Comparison of ENCODE assay signal across 13 mouse cellular contexts in genomic region chr11:82847571-82848000, GRCm38 (mm10). TPM values are rescaled to one million over a fixed set of nuclear protein-coding genes. Genes with fewer than 3 reads are reported as not detected.
A peak's percentile ranks its signal among the peaks of the same experiment; 100 is the strongest.
DNase-seq lines count a peak whose midpoint lies in the region; ATAC-seq and TF ChIP-seq lines count a peak whose summit lies in the region.
"Had no signal": no experiment of that assay in that cellular context is flagged by ENCODE, and none has a peak within 500 bp of the region (broad histone marks: within the 10 kb centered on the region; RNA-seq: fewer than 3 reads in every experiment).

No protein-coding gene starts in this region.

- no peak for ATAC-seq in forebrain, embryonic 14.5 days
- no peak for ATAC-seq in forebrain, postnatal 0 days
- ATAC-seq in limb, embryonic 12.5 days (ENCODE audit: insufficient number of reproducible peaks, insufficient read depth, low FRiP score, low TSS enrichment, low read depth), result no peak
- peak; percentile 40; the same call in 1 of the 2 replicates for ATAC-seq in stomach, embryonic 14.5 days (ENCODE audit: insufficient number of reproducible peaks, insufficient read depth, low FRiP score, low read depth)

- H3K27ac ChIP-seq in forebrain, embryonic 14.5 days (ENCODE audit: low read depth, low read length), result no peak overlapping the region
- no peak overlapping the region for H3K27ac ChIP-seq in forebrain, postnatal 0 days (ENCODE audit: low read depth, low read length)
- peak overlapping the region; percentile 56 for H3K27ac ChIP-seq in limb, embryonic 12.5 days
- H3K27ac ChIP-seq in limb, embryonic 10.5 days, result no peak overlapping the region
- no peak overlapping the region for H3K27ac ChIP-seq in stomach, embryonic 14.5 days (ENCODE audit: low read length)
- no peak overlapping the region for H3K27ac ChIP-seq in cerebellum, adult 2 months (ENCODE audit: insufficient read depth, low read length)
- H3K27ac ChIP-seq: embryonic facial prominence, embryonic 13.5 days; hindbrain, embryonic 15.5 days had no signal

- WGBS in forebrain, embryonic 14.5 days, result 5% methylated on average over 6 of the region's 6 CpGs
- WGBS in forebrain, postnatal 0 days, result 16% methylated on average over 6 of the region's 6 CpGs
- 41% methylated on average over 6 of the region's 6 CpGs for WGBS in limb, embryonic 12.5 days
- WGBS in limb, embryonic 10.5 days, result 55% methylated on average over 6 of the region's 6 CpGs
- WGBS in stomach, embryonic 14.5 days, result 66% methylated on average over 6 of the region's 6 CpGs
- WGBS in cerebellum, adult 2 months, result 44% methylated on average over 6 of the region's 6 CpGs

- no peaks in the 10 kb centered on the region for H3K27me3 ChIP-seq in forebrain, embryonic 14.5 days (replicated peaks; ENCODE audit: control insufficient read depth, insufficient read depth, low read length)
- no peaks in the 10 kb centered on the region for H3K27me3 ChIP-seq in forebrain, postnatal 0 days (ENCODE audit: insufficient read depth, low read length)
- H3K27me3 ChIP-seq in limb, embryonic 12.5 days, result peaks cover 4% of the 10 kb centered on the region; the same call in 1 of the 2 replicates
- H3K27me3 ChIP-seq in limb, embryonic 10.5 days (ENCODE audit: low read depth, poor library complexity, severe bottlenecking), result peaks cover 11% of the 10 kb centered on the region; the same call in 1 of the 2 replicates
- no peaks in the 10 kb centered on the region for H3K27me3 ChIP-seq in stomach, embryonic 14.5 days (ENCODE audit: control insufficient read depth, insufficient read depth, low read length)
- no peaks in the 10 kb centered on the region for H3K27me3 ChIP-seq in cerebellum, adult 2 months (ENCODE audit: control insufficient read depth, insufficient read depth, low read length)
- H3K27me3 ChIP-seq: embryonic facial prominence, embryonic 13.5 days; hindbrain, embryonic 15.5 days had no signal

- no peak overlapping the region for H3K9ac ChIP-seq in forebrain, embryonic 14.5 days (ENCODE audit: low read length)
- H3K9ac ChIP-seq in forebrain, postnatal 0 days, result no peak overlapping the region
- no peak overlapping the region for H3K9ac ChIP-seq in limb, embryonic 12.5 days (replicated peaks)
- no peak overlapping the region for H3K9ac ChIP-seq in stomach, embryonic 14.5 days (replicated peaks; ENCODE audit: low read depth, low read length)
- H3K9ac ChIP-seq: embryonic facial prominence, embryonic 13.5 days; hindbrain, embryonic 15.5 days; lung, embryonic 14.5 days had no signal

- peak; percentile 53 for DNase-seq in forebrain, embryonic 14.5 days (ENCODE audit: low spot score)
- no peak for DNase-seq in forebrain, postnatal 0 days
- DNase-seq in limb, embryonic 10.5 days (ENCODE audit: low spot score), result no peak
- DNase-seq in liver, result peak; percentile 75
- DNase-seq in MN1 (ENCODE audit: low spot score), result no peak
- no peak for DNase-seq in cerebellum, adult 2 months
- DNase-seq: cerebellum, adult 11 months; lung, embryonic 14.5 days had no signal

- TF ChIP-seq CTCF in forebrain, postnatal 0 days (IDR thresholded peaks at IDR 0.05; ENCODE audit: low read depth), result no peak
- no peak for TF ChIP-seq CTCF in cerebellum, adult 2 months (IDR thresholded peaks at IDR 0.05; ENCODE audit: borderline replicate concordance, insufficient read depth, low read depth, low read length)

- peaks cover 10% of the 10 kb centered on the region for H3K4me1 ChIP-seq in forebrain, embryonic 14.5 days (ENCODE audit: control insufficient read depth, insufficient read depth, low read length)
- peaks cover 2% of the 10 kb centered on the region for H3K4me1 ChIP-seq in forebrain, postnatal 0 days (ENCODE audit: insufficient read depth)
- peaks cover 44% of the 10 kb centered on the region for H3K4me1 ChIP-seq in limb, embryonic 12.5 days (replicated peaks)
- H3K4me1 ChIP-seq in limb, embryonic 10.5 days, result peaks cover 31% of the 10 kb centered on the region
- H3K4me1 ChIP-seq in stomach, embryonic 14.5 days (ENCODE audit: control insufficient read depth, insufficient read depth, low read length), result peaks cover 8% of the 10 kb centered on the region; the same call in 1 of the 2 replicates
- no peaks in the 10 kb centered on the region for H3K4me1 ChIP-seq in cerebellum, adult 2 months (ENCODE audit: control insufficient read depth, insufficient read depth, low read length)

- no peak for TF ChIP-seq POLR2A in cerebellum, adult 2 months (IDR thresholded peaks at IDR 0.05; ENCODE audit: borderline replicate concordance, insufficient read depth, low read length)

- H3K9me3 ChIP-seq in forebrain, embryonic 14.5 days (replicated peaks; ENCODE audit: control insufficient read depth, low read length), result no peaks in the 10 kb centered on the region
- H3K9me3 ChIP-seq in forebrain, postnatal 0 days (ENCODE audit: low read length), result no peaks in the 10 kb centered on the region
- H3K9me3 ChIP-seq in limb, embryonic 12.5 days, result no peaks in the 10 kb centered on the region
- no peaks in the 10 kb centered on the region for H3K9me3 ChIP-seq in limb, embryonic 10.5 days (replicated peaks)
- no peaks in the 10 kb centered on the region for H3K9me3 ChIP-seq in stomach, embryonic 14.5 days (ENCODE audit: control insufficient read depth, low read depth, low read length)
- H3K9me3 ChIP-seq: embryonic facial prominence, embryonic 13.5 days; hindbrain, embryonic 15.5 days had no signal

- H3K4me3 ChIP-seq in forebrain, embryonic 14.5 days (ENCODE audit: low read depth, low read length), result no peak overlapping the region
- no peak overlapping the region for H3K4me3 ChIP-seq in forebrain, postnatal 0 days (ENCODE audit: low read depth, low read length)
- no peak overlapping the region for H3K4me3 ChIP-seq in limb, embryonic 12.5 days (replicated peaks)
- H3K4me3 ChIP-seq in limb, embryonic 10.5 days, result no peak overlapping the region
- H3K4me3 ChIP-seq in stomach, embryonic 14.5 days (ENCODE audit: low read depth, low read length), result no peak overlapping the region
- H3K4me3 ChIP-seq in cerebellum, adult 2 months (replicated peaks; ENCODE audit: insufficient read depth, low read depth, low read length), result no peak overlapping the region
- H3K4me3 ChIP-seq: embryonic facial prominence, embryonic 13.5 days; hindbrain, embryonic 15.5 days had no signal

- no peak overlapping the region for H3K4me2 ChIP-seq in forebrain, embryonic 14.5 days (ENCODE audit: low read length)
- no peak overlapping the region for H3K4me2 ChIP-seq in forebrain, postnatal 0 days (ENCODE audit: low read depth)
- no peak overlapping the region for H3K4me2 ChIP-seq in limb, embryonic 12.5 days
- H3K4me2 ChIP-seq in stomach, embryonic 14.5 days (replicated peaks; ENCODE audit: low read depth, low read length), result no peak overlapping the region
- H3K4me2 ChIP-seq: embryonic facial prominence, embryonic 13.5 days; hindbrain, embryonic 15.5 days; lung, embryonic 14.5 days had no signal

- H3K36me3 ChIP-seq in forebrain, embryonic 14.5 days (ENCODE audit: control insufficient read depth, insufficient read depth, low read length), result no peaks in the 10 kb centered on the region
- no peaks in the 10 kb centered on the region for H3K36me3 ChIP-seq in forebrain, postnatal 0 days (ENCODE audit: insufficient read depth)
- H3K36me3 ChIP-seq in limb, embryonic 12.5 days, result no peaks in the 10 kb centered on the region
- no peaks in the 10 kb centered on the region for H3K36me3 ChIP-seq in limb, embryonic 10.5 days
- no peaks in the 10 kb centered on the region for H3K36me3 ChIP-seq in stomach, embryonic 14.5 days (ENCODE audit: control insufficient read depth, insufficient read depth, low read length)
- H3K36me3 ChIP-seq: embryonic facial prominence, embryonic 13.5 days; hindbrain, embryonic 15.5 days had no signal

RNA-seq across cellular contexts. Expression of gene Rffl, which starts 23.4 kb away (rescaled TPM):
- polyA plus RNA-seq in forebrain, embryonic 14.5 days (2014; fragmentation: Nextera tagmentation; extraction: Ambion mirVana), result 8.4 and 9.8 TPM in 2 replicates
- 4.3 and 6.0 TPM in 2 replicates for total RNA-seq in forebrain, postnatal 0 days (2014; rRNA removed)
- 2.3 and 2.8 TPM in 2 replicates for polyA plus RNA-seq in forebrain, postnatal 0 days (2015; fragmentation: Nextera tagmentation; extraction: Ambion mirVana)
- polyA plus RNA-seq in limb, embryonic 12.5 days (2016; fragmentation: Nextera tagmentation; extraction: Ambion mirVana), result 18.8 and 19.5 TPM in 2 replicates
- 8.6 and 10.6 TPM in 2 replicates for polyA plus RNA-seq in limb, embryonic 10.5 days (2016; fragmentation: Nextera tagmentation; extraction: Ambion mirVana)
- 17.9 and 19.5 TPM in 2 replicates for polyA plus RNA-seq in stomach, embryonic 14.5 days (2014; fragmentation: Nextera tagmentation; extraction: Ambion mirVana)
- 16.8 and 18.6 TPM in 2 replicates for polyA plus RNA-seq in cerebellum, adult 2 months (2012; rRNA removed)

RNA-seq across cellular contexts. Expression of gene Rad51d, which starts 42.8 kb away (rescaled TPM):
- 14.2 and 16.8 TPM in 2 replicates for polyA plus RNA-seq in forebrain, embryonic 14.5 days (2014; fragmentation: Nextera tagmentation; extraction: Ambion mirVana)
- total RNA-seq in forebrain, postnatal 0 days (2014; rRNA removed), result 8.6 and 9.5 TPM in 2 replicates
- 13.4 and 14.0 TPM in 2 replicates for polyA plus RNA-seq in forebrain, postnatal 0 days (2015; fragmentation: Nextera tagmentation; extraction: Ambion mirVana)
- 10.3 and 11.8 TPM in 2 replicates for polyA plus RNA-seq in limb, embryonic 12.5 days (2016; fragmentation: Nextera tagmentation; extraction: Ambion mirVana)
- polyA plus RNA-seq in limb, embryonic 10.5 days (2016; fragmentation: Nextera tagmentation; extraction: Ambion mirVana), result 12.8 and 13.7 TPM in 2 replicates
- polyA plus RNA-seq in stomach, embryonic 14.5 days (2014; fragmentation: Nextera tagmentation; extraction: Ambion mirVana), result 14.1 and 14.4 TPM in 2 replicates
- 20.9 and 21.2 TPM in 2 replicates for polyA plus RNA-seq in cerebellum, adult 2 months (2012; rRNA removed)

RNA-seq across cellular contexts. Expression of gene Fndc8, which starts 44.3 kb away (rescaled TPM):
- 0.18 and 0.48 TPM in 2 replicates for polyA plus RNA-seq in forebrain, embryonic 14.5 days (2014; fragmentation: Nextera tagmentation; extraction: Ambion mirVana)
- total RNA-seq in forebrain, postnatal 0 days (2014; rRNA removed), result not detected in 2 replicates
- 0.06 and 0.29 TPM in 2 replicates for polyA plus RNA-seq in forebrain, postnatal 0 days (2015; fragmentation: Nextera tagmentation; extraction: Ambion mirVana)
- 0.32 and 0.49 TPM in 2 replicates for polyA plus RNA-seq in limb, embryonic 12.5 days (2016; fragmentation: Nextera tagmentation; extraction: Ambion mirVana)
- 0.18 and 0.35 TPM in 2 replicates for polyA plus RNA-seq in limb, embryonic 10.5 days (2016; fragmentation: Nextera tagmentation; extraction: Ambion mirVana)
- polyA plus RNA-seq in stomach, embryonic 14.5 days (2014; fragmentation: Nextera tagmentation; extraction: Ambion mirVana), result 0.12 and 0.34 TPM in 2 replicates
- polyA plus RNA-seq in cerebellum, adult 2 months (2012; rRNA removed), result not detected in 2 replicates
- total RNA-seq: layer of hippocampus, postnatal 10 days had no signal
- polyA plus RNA-seq: lung, embryonic 14.5 days had no signal

Comparison
In these comparisons a context has a peak if more than half of its experiments do, and no peak if none do; other contexts are left out.
1. DNase-seq: peak in forebrain, embryonic 14.5 days (single experiment) and liver (single experiment); none in forebrain, postnatal 0 days (single experiment), limb, embryonic 10.5 days (single experiment), MN1 (single experiment) and cerebellum, adult 2 months (0 of 2).